Mouse (Mus musculus) adrenal gland, postnatal 25 days (tissue): ENCODE results near the gene Vmn1r120. TPM values are rescaled to one million over a fixed set of nuclear protein-coding genes. Genes with fewer than 3 reads are reported as not detected.
"Not testable (repeated sequence)": the region's sequence is repeated elsewhere in the genome, so short reads cannot be mapped to it uniquely, and the experiment has no call there.

Experiments used
- DNase-seq: peaks from one replicate; pipeline ENCODE4 v3.0.0; 2021; ENCODE audit warnings: mixed read lengths
- long read RNA-seq: library from polyadenylated mRNA; stranded (forward); transcript quantifications from one replicate; pipeline ENCODE4 v2.0.0, GENCODE M21; 2021
- total RNA-seq: library from RNA; stranded (reverse); gene quantifications from 2 replicates; pipeline ENCODE4 v1.2.3, GENCODE M21; 2021

Vmn1r120 gene
- not detected in 2 replicates for total RNA-seq
- long read RNA-seq = 0 reads

DNA sequence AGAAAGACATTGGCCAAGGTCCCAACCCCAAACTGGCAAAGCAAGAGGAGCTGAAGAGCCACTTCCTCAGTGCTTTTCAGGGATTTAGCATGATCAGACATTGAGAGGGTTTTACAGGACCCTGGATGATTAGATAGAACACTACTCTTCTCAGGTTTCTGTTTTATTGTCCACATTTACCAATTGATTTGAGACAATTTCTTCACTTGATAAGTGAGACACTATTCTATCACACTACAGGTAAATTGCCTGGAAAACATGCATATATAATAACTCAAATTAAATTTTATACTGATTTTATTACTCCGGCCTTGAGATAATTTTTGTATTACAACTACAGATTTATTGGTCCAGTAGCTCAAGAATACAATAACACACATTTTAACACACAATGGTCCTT is at the start of gene Vmn1r120:
Gene Vmn1r120 (minus strand): TSS at position 101 of the 400 bp plus-strand sequence.
- not testable (repeated sequence) for DNase-seq

DNA sequence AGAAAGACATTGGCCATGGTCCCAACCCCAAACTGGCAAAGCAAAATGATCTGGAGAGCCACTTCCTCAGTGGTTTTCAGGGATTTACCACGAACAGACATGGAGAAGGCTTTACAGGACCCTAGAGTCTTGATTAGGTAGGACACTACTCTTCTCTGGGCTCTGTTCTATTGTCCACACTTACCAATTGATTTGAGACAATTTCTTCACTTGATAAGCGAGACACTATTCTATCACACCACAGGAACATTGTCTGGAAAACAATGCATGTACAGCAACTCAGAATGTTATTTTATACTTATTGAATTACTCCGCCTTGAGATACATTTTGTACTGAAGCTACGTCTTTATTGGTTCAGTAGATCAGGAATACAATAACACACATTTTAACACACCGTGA is 44.8 kb upstream of the Vmn1r120 start, which contains the start of gene Vmn1r121:
Gene Vmn1r121 (minus strand): TSS at position 101 of the 400 bp plus-strand sequence.
- DNase-seq = not testable (repeated sequence)

GRCm38 (mm10) chr7:21012355-21012754 is 41.2 kb downstream of the Vmn1r120 start, which contains the start of gene Vmn1r119:
TSS of gene Vmn1r119 (minus strand) at chr7:21012455.
- DNase-seq = not testable (repeated sequence)

Other genes with a start within 250 kb of the Vmn1r120 start
- gene Vmn1r114, start 241.6 kb downstream of the Vmn1r120 start, total RNA-seq = not detected in 2 replicates
- gene Vmn1r115, start 208.8 kb downstream of the Vmn1r120 start, total RNA-seq = not detected in 2 replicates
- not detected in 2 replicates for gene Vmn1r116, start 181.5 kb downstream of the Vmn1r120 start, total RNA-seq
- gene Vmn1r117, start 169.7 kb downstream of the Vmn1r120 start, total RNA-seq = not detected in 2 replicates
- gene Vmn1r118, start 141.4 kb downstream of the Vmn1r120 start, total RNA-seq = not detected in 2 replicates
- not detected in 2 replicates for gene Vmn1r119, start 41.3 kb downstream of the Vmn1r120 start, total RNA-seq
- not detected in 2 replicates for gene Vmn1r121, start 44.7 kb upstream of the Vmn1r120 start, total RNA-seq
- gene Vmn1r122, start 80.3 kb upstream of the Vmn1r120 start, total RNA-seq = not detected in 2 replicates
- gene Vmn1r123, start 108.4 kb upstream of the Vmn1r120 start, total RNA-seq = not detected in 2 replicates
- gene Gm5157, start 136.6 kb upstream of the Vmn1r120 start, total RNA-seq = not detected in 2 replicates
- gene Vmn1r124, start 206.8 kb upstream of the Vmn1r120 start, total RNA-seq = not detected in 2 replicates
- gene Vmn1r125, start 218.4 kb upstream of the Vmn1r120 start, total RNA-seq = not detected in 2 replicates
- gene Vmn1r126, start 247.7 kb upstream of the Vmn1r120 start, total RNA-seq = not detected in 2 replicates